Mouse (Mus musculus) ES-E14 (cell line): ENCODE data around the gene Kdelr1.

Experiments used
- ZC3H11A ChIP-seq: IDR thresholded peaks from 2 replicates; pipeline ENCODE4 v1.6.1; 2012; ENCODE audit warnings: low read depth, mild to moderate bottlenecking, inconsistent platforms, low read length, borderline replicate concordance
- ZNF384 ChIP-seq: IDR thresholded peaks from 2 replicates; pipeline ENCODE4 v1.6.1; 2012; ENCODE audit warnings: low read depth, low read length, inconsistent platforms

DNA sequence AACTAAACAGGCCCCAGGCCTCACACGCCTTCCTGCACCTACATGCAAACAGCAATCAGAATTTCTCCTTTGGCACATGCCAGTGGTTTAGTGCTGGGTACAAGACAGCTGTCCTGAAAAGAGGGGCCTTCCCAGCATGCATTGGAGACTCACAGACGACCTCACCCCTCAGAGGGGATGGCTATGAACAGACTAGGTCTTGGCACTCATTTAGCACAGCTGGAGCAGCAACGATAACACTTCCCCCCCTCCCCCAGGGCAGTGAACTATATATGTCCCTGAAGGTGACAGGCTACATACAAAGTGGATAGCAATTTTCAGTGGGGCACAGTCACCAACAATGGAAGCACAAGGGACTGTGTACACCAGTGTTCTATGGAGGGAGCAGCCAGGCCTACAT, 8.1 kb upstream of the Kdelr1 start:
- TF ChIP-seq ZC3H11A (no peak), ZNF384 (no peak)
